ENCODE assay signal across 20 mouse cellular contexts in the genomic region with DNA sequence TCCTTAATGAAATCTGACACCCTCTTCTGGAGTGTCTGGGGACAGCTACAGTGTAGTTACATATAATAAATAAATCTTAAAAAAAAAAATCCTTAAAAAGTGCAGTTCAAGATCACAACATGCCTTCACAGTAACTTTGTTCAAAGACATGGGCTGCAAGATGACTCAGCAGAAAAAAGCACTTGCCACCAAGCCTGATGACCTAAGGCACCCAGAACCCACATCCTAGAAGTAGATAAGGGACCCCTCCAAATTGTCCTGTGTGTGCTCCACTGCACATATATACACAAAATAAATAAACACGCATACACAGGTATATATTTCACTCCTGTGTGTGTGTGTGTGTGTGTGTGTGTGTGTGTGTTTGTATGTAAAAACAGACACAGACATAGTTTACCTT. TPM values are rescaled to one million over a fixed set of nuclear protein-coding genes. Genes with fewer than 3 reads are reported as not detected.
A peak's percentile ranks its signal among the peaks of the same experiment; 100 is the strongest.
DNase-seq lines count a peak whose midpoint lies in the region; ATAC-seq and TF ChIP-seq lines count a peak whose summit lies in the region.
"Had no signal": no experiment of that assay in that cellular context is flagged by ENCODE, and none has a peak within 500 bp of the region (broad histone marks: within the 10 kb centered on the region; RNA-seq: fewer than 3 reads in every experiment).

No protein-coding gene starts in this region.

- H3K27ac ChIP-seq in heart, adult 2 months, result no peak overlapping the region
- H3K27ac ChIP-seq: embryonic facial prominence, embryonic 10.5 days; embryonic facial prominence, embryonic 12.5 days; forebrain, embryonic 13.5 days; forebrain, embryonic 15.5 days had no signal

- 0 out of 2 replicates have a peak, but pooled peaks have one; percentile 34 for ATAC-seq in megakaryocyte progenitor cell, adult 5-6 weeks (replicated peaks; ENCODE audit: poor library complexity)
- ATAC-seq: forebrain, embryonic 13.5 days; forebrain, embryonic 15.5 days had no signal

- no peaks in the 10 kb centered on the region for H3K36me3 ChIP-seq in heart, adult 2 months (ENCODE audit: control insufficient read depth, insufficient read depth, low read length)
- H3K36me3 ChIP-seq: embryonic facial prominence, embryonic 10.5 days; embryonic facial prominence, embryonic 12.5 days; forebrain, embryonic 15.5 days; G1E had no signal

- H3K9ac ChIP-seq in heart, adult 2 months (ENCODE audit: low read depth, low read length), result no peak overlapping the region
- H3K9ac ChIP-seq: embryonic facial prominence, embryonic 12.5 days; forebrain, embryonic 13.5 days; forebrain, embryonic 15.5 days had no signal

- H3K27me3 ChIP-seq in heart, adult 2 months (ENCODE audit: control insufficient read depth, insufficient read depth, low read length), result no peaks in the 10 kb centered on the region
- H3K27me3 ChIP-seq: embryonic facial prominence, embryonic 12.5 days; forebrain, embryonic 13.5 days; forebrain, embryonic 15.5 days had no signal

- 94% methylated on average over 1 of the region's 1 CpGs for WGBS in heart, adult 2 months

- peak; percentile 46 for DNase-seq in heart, adult 11 months
- DNase-seq in heart, adult 2 months, result no peak
- DNase-seq in 416B (ENCODE audit: low read depth) (peak; percentile 73), MEL-GATA-1-ER (ENCODE audit: extremely low read depth, low read depth) (peak; percentile 2)
- DNase-seq in retina, embryonic 14.5 days (ENCODE audit: low spot score), result no peak
- no peak for DNase-seq in adrenal gland, postnatal 14 days
- DNase-seq: adrenal gland, adult 2 months; adrenal gland, postnatal 10 days; adrenal gland, postnatal 36 days; cerebellum, adult 18-20 months; cerebellum, adult 8-10 months; cerebellum, adult 9-11 months; cerebellum, postnatal 14 days; cerebellum, postnatal 36 days had no signal

- intact Hi-C loops in heart, adult 2 months (cut with DNase I), result no loop called here

- TF ChIP-seq EP300 in heart, adult 2 months (IDR thresholded peaks at IDR 0.05; ENCODE audit: insufficient read depth, low read depth, low read length), result no peak

- H3K79me2 ChIP-seq in heart, adult 2 months (replicated peaks; ENCODE audit: control insufficient read depth, insufficient read depth, low read length), result no peaks in the 10 kb centered on the region

- no peak overlapping the region for H3K4me3 ChIP-seq in heart, adult 2 months
- H3K4me3 ChIP-seq: embryonic facial prominence, embryonic 10.5 days; embryonic facial prominence, embryonic 12.5 days; forebrain, embryonic 13.5 days; forebrain, embryonic 15.5 days had no signal

- H3K4me1 ChIP-seq in heart, adult 2 months (ENCODE audit: control insufficient read depth, insufficient read depth, low read length), result no peaks in the 10 kb centered on the region
- H3K4me1 ChIP-seq: forebrain, embryonic 13.5 days; forebrain, embryonic 15.5 days had no signal

- TF ChIP-seq CTCF in heart, adult 2 months (IDR thresholded peaks at IDR 0.05), result no peak

- no peak for TF ChIP-seq POLR2A in heart, adult 2 months (IDR thresholded peaks at IDR 0.05; ENCODE audit: insufficient read depth, low read depth, low read length)

RNA-seq across cellular contexts. Expression of gene Hmga2, which starts 18.4 kb away (rescaled TPM):
- not detected for total RNA-seq in heart, adult 2 months (2021)
- not detected in 2 replicates for polyA plus RNA-seq in heart, adult 2 months (2012; rRNA removed)
- total RNA-seq in megakaryocyte progenitor cell, adult 5-6 weeks (2015), result 2.9 and 4.3 TPM in 2 replicates
- 0.50 and 1.4 TPM in 2 replicates for total RNA-seq in megakaryocyte progenitor cell, adult 5-6 weeks (2017)
- 6.5 and 6.9 TPM in 2 replicates for total RNA-seq in adrenal gland, postnatal 14 days (2021)
- polyA plus RNA-seq: G1E had no signal

Comparison
In these comparisons a context has a peak if more than half of its experiments do, and no peak if none do; other contexts are left out.
1. DNase-seq: peak in heart, adult 11 months (single experiment), 416B (single experiment) and MEL-GATA-1-ER (single experiment); none in heart, adult 2 months (0 of 2), retina, embryonic 14.5 days (single experiment) and adrenal gland, postnatal 14 days (single experiment).